Mouse (Mus musculus): ENCODE data around the gene Rai1. TPM values are rescaled to one million over a fixed set of nuclear protein-coding genes. Genes with fewer than 3 reads are reported as not detected.

The Rai1 gene
- polyA plus RNA-seq, 1 experiment from 2014 or later: 40.3 TPM

GRCm38 (mm10) chr11:60140586-60141284, 35.9 kb downstream of the Rai1 start:
- in situ Hi-C loops (cut with MboI; ENCODE audit: low pct_unique_long_range_greater_than_20kb): loop anchor here (5.0 kb wide), 1 partner anchor 33 kb away; the partner anchor contains the start of gene Rai1
- DNase-seq (ENCODE audit: low read depth, low spot score) (no peak), ATAC-seq (no peak)
- no peak for TF ChIP-seq CTCF (IDR thresholded peaks at IDR 0.05)
- H3K27me3 ChIP-seq: no peaks in the 10 kb centered on the region
- ChIA-PET CTCF (no interaction called here), POLR2A (interaction anchor here (1.7 kb wide), 1 partner anchor 26 kb away, joined by 5 read pairs; no protein-coding TSS in a partner anchor)

GRCm38 (mm10) chr11:60141285-60141608, 36.4 kb downstream of the Rai1 start:
- in situ Hi-C loops (cut with MboI; ENCODE audit: low pct_unique_long_range_greater_than_20kb): loop anchor here (5.0 kb wide), 1 partner anchor 34 kb away; the partner anchor contains the start of gene Rai1
- CTCF ChIA-PET: interaction anchor here (0.9 to 1.6 kb wide), 3 partner anchors 28 to 37 kb away, joined by 3 read pairs; partner anchors contain the start of gene Rai1
- H3K27me3 ChIP-seq: no peaks in the 10 kb centered on the region
- no peak for TF ChIP-seq CTCF (IDR thresholded peaks at IDR 0.05)
- POLR2A ChIA-PET: interaction anchor here (1.7 kb wide), 1 partner anchor 26 kb away, joined by 5 read pairs; no protein-coding TSS in a partner anchor
- ATAC-seq: no peak
- no peak for DNase-seq (ENCODE audit: low read depth, low spot score)

GRCm38 (mm10) chr11:60143086-60143485, 38.3 kb downstream of the Rai1 start:
- POLR2A ChIA-PET: interaction anchor here (0.5 to 2.3 kb wide), 2 partner anchors 38 to 56 kb away, joined by 3 to 5 read pairs; partner anchors contain the start of gene Rai1
- ATAC-seq: no peak
- DNase-seq (ENCODE audit: low read depth, low spot score): no peak
- TF ChIP-seq CTCF (IDR thresholded peaks at IDR 0.05): no peak
- no peaks in the 10 kb centered on the region for H3K27me3 ChIP-seq
- CTCF ChIA-PET: interaction anchor here (1.5 to 1.6 kb wide), 2 partner anchors 15 to 35 kb away, joined by 3 to 4 read pairs; no protein-coding TSS in a partner anchor
- in situ Hi-C loops (cut with MboI; ENCODE audit: low pct_unique_long_range_greater_than_20kb): loop anchor here (5.0 kb wide), 1 partner anchor 36 kb away; the partner anchor contains the start of gene Rai1

GRCm38 (mm10) chr11:60146170-60146569, 41.4 kb downstream of the Rai1 start:
- H3K27me3 ChIP-seq: no peaks in the 10 kb centered on the region
- TF ChIP-seq CTCF (IDR thresholded peaks at IDR 0.05): no peak
- in situ Hi-C loops (cut with MboI; ENCODE audit: low pct_unique_long_range_greater_than_20kb): no loop called here
- ChIA-PET POLR2A (interaction anchor here (1.1 kb wide), 1 partner anchor 26 kb away, joined by 3 read pairs; no protein-coding TSS in a partner anchor), CTCF (no interaction called here)
- ATAC-seq: no peak
- DNase-seq (ENCODE audit: low read depth, low spot score): no peak

- ATAC-seq (no peak), DNase-seq (ENCODE audit: low read depth, low spot score) (no peak)
- no peak for TF ChIP-seq CTCF (IDR thresholded peaks at IDR 0.05)
- H3K27me3 ChIP-seq: no peaks in the 10 kb centered on the region
- POLR2A ChIA-PET: no interaction called here
- CTCF ChIA-PET: no interaction called here
- in situ Hi-C loops (cut with MboI; ENCODE audit: low pct_unique_long_range_greater_than_20kb): no loop called here
These were observed 43.8 kb downstream of the Rai1 start for GRCm38 (mm10) chr11:60148591-60148990.

GRCm38 (mm10) chr11:60149086-60149485, 44.3 kb downstream of the Rai1 start:
- CTCF ChIA-PET: no interaction called here
- no peaks in the 10 kb centered on the region for H3K27me3 ChIP-seq
- POLR2A ChIA-PET: no interaction called here
- TF ChIP-seq CTCF (IDR thresholded peaks at IDR 0.05): no peak
- in situ Hi-C loops (cut with MboI; ENCODE audit: low pct_unique_long_range_greater_than_20kb): no loop called here
- DNase-seq (ENCODE audit: low read depth, low spot score): no peak
- no peak for ATAC-seq

- H3K27me3 ChIP-seq: no peaks in the 10 kb centered on the region
- TF ChIP-seq CTCF (IDR thresholded peaks at IDR 0.05): no peak
- no peak for DNase-seq (ENCODE audit: low read depth, low spot score)
- ATAC-seq: no peak
- in situ Hi-C loops (cut with MboI; ENCODE audit: low pct_unique_long_range_greater_than_20kb): no loop called here
- CTCF ChIA-PET: no interaction called here
- POLR2A ChIA-PET: interaction anchor here (0.9 kb wide), 1 partner anchor 166 kb away, joined by 4 read pairs; no protein-coding TSS in a partner anchor
These were observed 45.9 kb downstream of the Rai1 start for GRCm38 (mm10) chr11:60150677-60151076.

GRCm38 (mm10) chr11:60152339-60152738, 47.5 kb downstream of the Rai1 start:
- POLR2A ChIA-PET: interaction anchor here (1.3 to 1.5 kb wide), 2 partner anchors 9 to 47 kb away, joined by 4 read pairs; partner anchors contain the start of gene Rai1
- in situ Hi-C loops (cut with MboI; ENCODE audit: low pct_unique_long_range_greater_than_20kb): no loop called here
- DNase-seq (ENCODE audit: low read depth, low spot score): no peak
- no peak for TF ChIP-seq CTCF (IDR thresholded peaks at IDR 0.05)
- CTCF ChIA-PET: no interaction called here
- ATAC-seq: no peak
- H3K27me3 ChIP-seq: no peaks in the 10 kb centered on the region

- no peaks in the 10 kb centered on the region for H3K27me3 ChIP-seq
- ATAC-seq (no peak), DNase-seq (ENCODE audit: low read depth, low spot score) (no peak)
- ChIA-PET POLR2A (interaction anchor here (1.5 to 2.8 kb wide), 2 partner anchors 9 to 49 kb away, joined by 4 to 6 read pairs; partner anchors contain the start of gene Rai1), CTCF (no interaction called here)
- in situ Hi-C loops (cut with MboI; ENCODE audit: low pct_unique_long_range_greater_than_20kb): no loop called here
- no peak for TF ChIP-seq CTCF (IDR thresholded peaks at IDR 0.05)
These were observed 49.1 kb downstream of the Rai1 start for GRCm38 (mm10) chr11:60153936-60154335.

GRCm38 (mm10) chr11:60155690-60156089, 50.9 kb downstream of the Rai1 start:
- no peak for TF ChIP-seq CTCF (IDR thresholded peaks at IDR 0.05)
- no peaks in the 10 kb centered on the region for H3K27me3 ChIP-seq
- in situ Hi-C loops (cut with MboI; ENCODE audit: low pct_unique_long_range_greater_than_20kb): no loop called here
- ChIA-PET CTCF (no interaction called here), POLR2A (interaction anchor here (2.8 kb wide), 1 partner anchor 8 kb away, joined by 6 read pairs; no protein-coding TSS in a partner anchor)
- ATAC-seq (no peak), DNase-seq (ENCODE audit: low read depth, low spot score) (no peak)

GRCm38 (mm10) chr11:60158271-60158670, 53.5 kb downstream of the Rai1 start:
- DNase-seq (ENCODE audit: low read depth, low spot score): no peak
- POLR2A ChIA-PET: no interaction called here
- no peak for ATAC-seq
- in situ Hi-C loops (cut with MboI; ENCODE audit: low pct_unique_long_range_greater_than_20kb): no loop called here
- CTCF ChIA-PET: interaction anchor here (1.7 kb wide), 1 partner anchor 10 kb away, joined by 5 read pairs; no protein-coding TSS in a partner anchor
- no peaks in the 10 kb centered on the region for H3K27me3 ChIP-seq
- TF ChIP-seq CTCF (IDR thresholded peaks at IDR 0.05): no peak
